Mouse (Mus musculus) mouse embryonic stem cell (cell line): ENCODE data around the gene Ntn5.

ENCODE experiments used
- in situ Hi-C, 2 experiments: fragments of 300-500 bp; cut with MboI; formaldehyde crosslinking; loops; 1 replicate in 1 of 2; 3 replicates in 1 of 2; pipeline ENCODE4 v1.14.3; 2019 to 2020; ENCODE audit warnings: low sequenced_read_pairs in 2 of 2, low pct_unique_long_range_greater_than_20kb in 1 of 2, mixed read lengths in 1 of 2; ENCODE audit not compliant: unreplicated experiment in 1 of 2

The Ntn5 gene

GRCm38 (mm10) chr7:45742338-45742737 is 58.5 kb downstream of the Ntn5 start:
- in situ Hi-C loops: no loop called here
